Mouse (Mus musculus) c-Kit-positive CD71-positive TER-119-negative erythroid progenitor cells, embryonic 14.5 days (primary cell): ENCODE data around the gene Rab5b.

Experiments
- DNase-seq: peaks from one replicate; pipeline ENCODE4 v3.0.0-alpha.2; 2013; ENCODE audit warnings: low read depth

Rab5b gene

DNA sequence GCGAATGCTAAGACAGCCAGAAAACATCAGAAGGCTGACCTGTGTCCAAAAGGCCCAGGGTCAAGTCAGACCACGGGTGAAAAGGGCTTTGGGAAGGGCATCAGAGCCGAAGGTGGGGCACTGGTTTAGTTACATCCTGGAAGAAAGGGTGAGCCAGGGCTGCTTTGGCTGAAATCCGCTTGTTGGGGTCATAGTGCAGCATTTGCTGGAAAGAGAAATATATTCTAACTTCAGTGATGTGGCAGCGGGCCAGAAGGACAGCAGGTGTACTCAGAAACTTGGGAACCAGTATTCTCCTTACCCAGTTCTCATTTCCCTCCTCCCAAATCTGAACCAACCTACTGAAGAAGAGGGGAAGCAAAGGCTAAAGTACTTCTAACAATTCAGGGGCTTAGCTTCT lies 2.9 kb upstream of the Rab5b start:
- DNase-seq = no peak

DNA sequence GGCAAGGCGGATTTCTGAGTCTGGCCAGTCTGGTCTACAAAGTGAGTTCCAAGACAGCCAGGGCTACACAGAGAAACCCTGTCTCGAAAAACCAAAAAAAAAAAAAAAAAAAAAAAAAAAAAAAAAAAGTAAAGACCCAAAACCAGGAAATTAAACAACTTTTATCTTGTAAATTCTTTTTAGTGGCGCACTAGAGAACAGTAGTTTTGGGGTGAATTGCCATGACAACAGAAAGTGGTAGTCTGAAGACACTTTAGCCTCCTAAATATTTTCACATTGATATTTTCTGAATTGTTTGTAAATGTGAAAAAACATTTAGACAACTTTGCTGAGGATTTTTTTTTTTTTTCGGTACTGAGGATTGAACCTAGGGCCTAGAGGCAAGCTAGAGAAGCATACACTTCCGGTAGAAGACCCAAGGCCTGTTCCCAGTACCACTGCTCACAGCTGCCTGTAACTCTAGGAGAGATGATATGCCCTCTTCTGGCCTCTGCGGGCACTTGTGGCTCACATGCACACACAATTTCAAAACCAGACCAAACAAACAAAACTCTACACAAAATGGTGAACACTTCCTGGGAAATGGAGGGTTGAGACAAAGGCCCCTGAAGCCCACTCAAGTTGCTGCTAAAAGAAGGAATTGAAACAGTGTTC lies 1.1 kb upstream of the Rab5b start:
- DNase-seq = no peak

- DNase-seq = peak; percentile 21
Measured at GRCm38 (mm10) chr10:128695411-128695991, 563 bp downstream of the Rab5b start.

- peak; percentile 58 for DNase-seq
Measured at GRCm38 (mm10) chr10:128674469-128675008, 21.5 kb downstream of the Rab5b start.

GRCm38 (mm10) chr10:128673763-128674468 lies 22.1 kb downstream of the Rab5b start, which contains the start of gene Suox:
Gene Suox, minus strand, starts transcription at chr10:128674073.
- DNase-seq = peak; percentile 63

- DNase-seq = no peak
Measured at GRCm38 (mm10) chr10:128671148-128671547, 24.9 kb downstream of the Rab5b start.

- no peak for DNase-seq
Measured at GRCm38 (mm10) chr10:128668790-128669672, 27.0 kb downstream of the Rab5b start.

DNA sequence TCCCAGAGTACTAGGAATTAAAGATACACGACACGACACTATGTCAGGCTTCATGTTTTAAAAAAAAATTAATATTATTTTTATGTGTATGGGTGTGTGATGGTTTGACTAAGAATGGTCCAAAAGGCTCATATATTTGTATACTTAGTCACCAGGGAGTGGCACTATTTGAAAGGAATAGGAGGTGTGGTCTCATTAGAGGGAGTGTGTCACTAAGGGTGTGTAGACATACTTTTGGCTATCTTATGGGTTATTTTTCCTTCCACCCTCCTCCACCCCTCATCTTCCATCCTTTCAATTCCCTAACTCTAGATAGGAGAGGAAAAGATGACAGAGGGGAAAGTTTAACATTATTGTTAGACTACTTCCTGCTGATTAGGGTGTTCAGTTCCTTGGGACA lies 30.3 kb downstream of the Rab5b start:
- no peak for DNase-seq

DNA sequence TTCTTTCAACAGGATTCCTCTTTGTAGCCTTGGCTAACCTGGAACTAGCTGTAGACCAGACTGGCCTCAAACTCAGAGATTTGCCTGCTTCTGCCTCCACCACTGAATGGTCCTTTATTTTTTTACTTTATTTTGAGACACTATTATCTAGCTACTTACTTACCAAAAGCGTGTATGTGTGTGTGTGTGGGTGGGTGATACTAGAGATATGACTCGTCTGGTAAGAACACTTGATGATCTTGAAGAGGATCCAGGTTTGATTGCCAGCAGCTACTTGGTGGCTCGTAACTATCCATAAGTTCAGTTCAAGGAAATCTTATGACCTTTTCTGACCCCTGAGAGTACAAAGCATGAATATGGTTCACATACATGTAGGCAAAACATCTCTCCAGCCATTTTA lies 30.8 kb downstream of the Rab5b start:
- no peak for DNase-seq

GRCm38 (mm10) chr10:128664808-128665207 lies 31.3 kb downstream of the Rab5b start:
- no peak for DNase-seq

DNA sequence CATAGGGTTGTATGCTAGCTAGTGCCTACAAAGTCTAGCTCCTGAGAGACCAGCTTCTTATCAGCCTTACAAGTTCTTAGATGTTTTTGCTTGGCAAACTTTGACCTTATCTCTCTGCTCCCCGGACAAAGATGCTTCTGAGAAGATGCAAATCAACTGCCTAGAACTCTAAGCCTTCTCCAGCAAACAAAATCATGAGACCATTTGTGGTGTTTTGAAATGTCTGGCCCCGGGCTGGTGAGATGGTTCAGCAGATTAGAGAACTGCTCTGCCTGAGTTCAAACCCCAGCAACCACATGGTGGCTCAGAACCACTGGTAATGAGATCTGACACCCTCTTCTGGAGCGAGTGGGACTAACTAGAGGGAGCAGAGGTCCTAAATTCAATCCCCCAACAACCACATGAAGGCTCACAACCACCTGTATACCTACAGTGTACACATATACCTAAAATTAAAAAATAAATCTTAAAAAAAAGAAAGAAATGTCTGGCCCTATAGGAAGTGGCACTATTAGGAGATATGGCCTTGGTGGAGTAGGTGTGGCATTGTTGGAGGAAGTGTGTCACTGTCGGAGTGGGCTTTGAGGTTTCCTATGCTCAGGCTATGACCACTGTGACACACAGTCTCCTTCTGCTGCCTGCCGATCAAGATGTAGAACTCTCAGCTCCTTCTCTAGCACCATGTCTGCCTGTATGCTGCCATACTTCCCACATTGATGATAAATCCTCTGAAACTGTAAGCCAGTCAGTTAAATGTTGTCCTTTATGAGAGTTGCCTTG lies 32.4 kb downstream of the Rab5b start:
- no peak for DNase-seq

- DNase-seq = no peak
Measured at GRCm38 (mm10) chr10:128662465-128662864, 33.6 kb downstream of the Rab5b start.

DNA sequence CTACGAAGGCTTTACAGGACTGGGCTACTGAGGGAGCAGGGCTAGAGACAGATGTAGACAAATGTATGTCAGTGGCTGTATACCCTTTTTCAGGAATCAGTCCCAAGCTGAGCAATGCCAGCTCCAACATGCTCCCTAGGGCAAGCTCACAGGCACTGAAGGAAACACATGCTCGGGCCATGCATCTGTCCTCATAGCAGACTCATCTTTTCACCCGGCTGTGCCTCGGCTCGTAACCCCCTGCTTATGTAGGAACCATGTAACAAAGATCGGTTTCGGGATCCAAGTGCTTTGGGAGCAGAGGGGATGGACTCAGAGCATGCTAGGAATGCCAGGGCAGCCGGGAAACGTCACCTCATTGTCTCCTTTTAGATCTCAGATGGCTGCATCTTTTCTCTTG lies 36.6 kb downstream of the Rab5b start:
- no peak for DNase-seq

DNA sequence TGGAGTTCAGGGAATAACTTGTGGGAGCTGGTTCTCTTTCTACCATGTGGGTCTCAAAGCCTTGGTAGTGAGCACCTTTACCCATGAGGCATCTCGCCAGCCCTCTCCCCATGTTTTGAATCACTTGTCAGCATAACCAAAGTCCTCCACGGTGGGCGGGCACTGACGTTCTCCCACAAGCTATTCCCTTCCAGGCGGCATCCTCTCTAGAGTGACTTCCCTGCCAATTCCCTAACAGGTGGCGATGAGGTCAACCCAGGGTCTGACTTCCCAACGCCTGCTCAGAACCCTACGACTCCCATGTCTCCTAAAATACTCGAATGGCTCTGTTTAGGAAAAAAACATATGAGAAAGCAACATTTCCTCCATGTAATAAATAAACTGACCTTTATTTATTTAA lies 38.2 kb downstream of the Rab5b start:
- DNase-seq = no peak

- DNase-seq = no peak
Measured at GRCm38 (mm10) chr10:128656731-128657130, 39.3 kb downstream of the Rab5b start.

- no peak for DNase-seq
Measured at GRCm38 (mm10) chr10:128655254-128655653, 40.8 kb downstream of the Rab5b start.

DNA sequence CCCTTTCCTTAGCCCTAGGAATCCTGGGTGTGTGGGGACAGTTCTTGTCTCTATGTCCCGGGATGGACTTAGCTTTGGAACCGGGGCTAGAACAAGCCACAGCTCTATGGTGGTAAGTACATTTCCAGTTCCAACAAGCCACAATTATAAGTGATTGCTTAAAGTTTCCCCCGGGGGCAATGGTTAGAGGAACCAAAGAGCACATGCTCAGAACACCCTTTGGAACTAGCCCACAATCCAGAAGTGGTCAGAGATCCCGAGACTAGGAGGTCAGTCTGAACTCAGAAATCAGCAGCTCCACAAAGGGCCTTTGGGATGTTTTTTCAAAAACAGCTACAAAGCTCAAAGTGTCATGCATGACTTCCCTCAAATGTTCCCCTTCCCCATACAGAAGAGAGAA lies 42.2 kb downstream of the Rab5b start:
- DNase-seq = no peak

DNA sequence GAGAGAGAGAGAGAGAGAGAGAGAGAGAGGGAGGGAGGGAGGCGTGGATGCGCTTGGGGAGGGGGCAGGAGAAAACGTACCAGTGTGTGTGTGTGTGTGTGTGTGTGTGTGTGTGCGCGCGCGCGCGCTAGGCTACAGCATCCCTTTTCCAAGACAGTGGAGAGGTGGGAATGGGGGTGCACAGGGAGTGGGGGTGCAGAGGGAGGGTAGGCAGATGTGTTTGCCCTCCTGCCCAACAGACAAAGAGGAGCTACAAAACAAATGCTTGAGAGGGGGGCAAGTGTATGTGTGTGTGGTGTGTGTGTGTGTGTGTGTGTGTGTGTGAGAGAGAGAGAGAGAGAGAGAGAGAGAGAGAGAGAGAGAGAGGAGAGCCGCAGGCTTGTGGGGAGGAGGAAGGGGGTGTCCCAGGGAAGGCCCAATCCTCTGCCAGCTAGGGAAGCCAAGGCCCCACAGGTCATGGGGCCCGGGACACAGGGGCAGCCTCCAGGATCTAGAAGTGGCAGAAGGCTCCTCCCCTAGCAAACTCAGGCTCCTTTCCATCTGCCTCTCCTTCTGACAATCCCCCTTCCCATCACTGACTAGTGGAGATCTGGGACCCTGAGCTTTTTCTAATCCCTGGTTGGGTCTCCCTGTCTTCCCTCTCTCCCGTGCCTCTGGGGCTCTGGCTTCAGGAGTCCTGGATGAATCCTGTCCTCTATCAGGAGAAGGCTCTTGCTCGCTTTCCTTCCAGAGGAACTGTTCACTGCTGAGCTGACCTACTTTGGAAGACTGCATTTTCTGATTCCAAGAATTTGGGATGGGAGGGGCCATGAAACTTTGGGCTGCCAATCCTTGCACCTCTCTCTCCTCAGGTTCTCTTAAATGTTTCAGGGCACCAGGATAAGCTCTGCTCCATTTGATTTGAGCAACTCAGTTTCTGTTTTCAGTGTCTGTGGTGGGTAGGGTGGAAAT lies 49.6 kb downstream of the Rab5b start:
- DNase-seq = no peak

GRCm38 (mm10) chr10:128645111-128646011 lies 50.7 kb downstream of the Rab5b start, which contains the start of gene Ikzf4:
Gene Ikzf4, minus strand, starts transcription at chr10:128645991.
- no peak for DNase-seq
